ENCODE assay signal across 8 mouse cellular contexts in the genomic region with DNA sequence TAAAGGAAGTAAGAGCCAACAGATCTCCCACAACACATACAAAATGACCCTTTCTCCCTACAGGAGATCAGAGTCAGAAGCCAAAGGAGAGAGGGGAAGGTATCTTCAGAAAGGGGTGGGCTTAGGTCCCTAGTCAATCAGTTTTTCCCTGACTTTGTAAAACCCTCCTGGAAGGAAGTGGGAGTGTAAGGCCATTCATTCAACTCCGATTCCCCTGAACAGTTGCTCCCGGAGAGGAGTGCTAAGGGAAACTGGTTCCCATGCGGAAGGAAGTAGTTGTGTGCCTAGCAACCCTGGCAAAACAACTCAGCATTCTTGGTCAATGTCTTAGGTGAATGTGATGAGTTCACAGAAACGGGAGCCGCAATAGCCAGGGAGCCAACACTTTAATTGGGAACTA. TPM values are rescaled to one million over a fixed set of nuclear protein-coding genes. Genes with fewer than 3 reads are reported as not detected.
DNase-seq lines count a peak whose midpoint lies in the region; ATAC-seq lines count a peak whose summit lies in the region.

No protein-coding gene starts in this region.

- no peak for ATAC-seq in forebrain, embryonic 14.5 days
- no peak for ATAC-seq in hindbrain, embryonic 14.5 days (ENCODE audit: low FRiP score)
- ATAC-seq in lung, embryonic 16.5 days (ENCODE audit: low read depth) = no peak

- H3K27ac ChIP-seq in forebrain, embryonic 14.5 days (ENCODE audit: low read depth, low read length) = no peak overlapping the region
- peak overlapping the region; percentile 78 for H3K27ac ChIP-seq in hindbrain, embryonic 14.5 days
- H3K27ac ChIP-seq in lung, embryonic 16.5 days (ENCODE audit: low read length) = no peak overlapping the region

- no peaks in the 10 kb centered on the region for H3K9me3 ChIP-seq in forebrain, embryonic 14.5 days (replicated peaks; ENCODE audit: control insufficient read depth, low read length)
- H3K9me3 ChIP-seq in hindbrain, embryonic 14.5 days (ENCODE audit: control insufficient read depth, low read length) = no peaks in the 10 kb centered on the region
- H3K9me3 ChIP-seq in lung, embryonic 16.5 days (ENCODE audit: control insufficient read depth, low read length) = no peaks in the 10 kb centered on the region

- H3K4me1 ChIP-seq in forebrain, embryonic 14.5 days (ENCODE audit: control insufficient read depth, insufficient read depth, low read length) = peaks cover 9% of the 10 kb centered on the region
- peaks cover 19% of the 10 kb centered on the region for H3K4me1 ChIP-seq in hindbrain, embryonic 14.5 days (replicated peaks; ENCODE audit: control insufficient read depth, insufficient read depth, low read length)
- no peaks in the 10 kb centered on the region; the same call in 1 of the 2 replicates for H3K4me1 ChIP-seq in lung, embryonic 16.5 days (replicated peaks; ENCODE audit: control insufficient read depth, insufficient read depth, low read length)

- peak; percentile 39 for DNase-seq in cerebellum, adult 9-10 months
- DNase-seq in cerebellum, postnatal 36 days = no peak
- DNase-seq in forebrain, embryonic 14.5 days (ENCODE audit: low spot score) = peak; percentile 38
- DNase-seq in hindbrain, embryonic 14.5 days (ENCODE audit: low spot score) = peak; percentile 40
- DNase-seq in yolk sac, embryonic 10.5 days (ENCODE audit: low spot score) = peak; percentile 14
- DNase-seq in thymus, postnatal 0 days (ENCODE audit: low spot score) = no peak
- no peak for DNase-seq in cerebellum, adult 9-11 months

- 0 out of 2 replicates have a peak overlapping the region, but pooled peaks have one; percentile 77 for H3K9ac ChIP-seq in forebrain, embryonic 14.5 days (ENCODE audit: low read length)
- H3K9ac ChIP-seq in hindbrain, embryonic 14.5 days = peak overlapping the region; percentile 63
- H3K9ac ChIP-seq in lung, embryonic 16.5 days (ENCODE audit: low read length) = no peak overlapping the region

- peak overlapping the region; percentile 68 for H3K4me3 ChIP-seq in forebrain, embryonic 14.5 days (ENCODE audit: low read depth, low read length)
- H3K4me3 ChIP-seq in hindbrain, embryonic 14.5 days (replicated peaks; ENCODE audit: low read length) = peak overlapping the region; percentile 70
- H3K4me3 ChIP-seq in lung, embryonic 16.5 days (ENCODE audit: low read length) = peak overlapping the region; percentile 66

- peak overlapping the region; percentile 91 for H3K4me2 ChIP-seq in forebrain, embryonic 14.5 days (ENCODE audit: low read length)
- H3K4me2 ChIP-seq in hindbrain, embryonic 14.5 days (replicated peaks) = peak overlapping the region; percentile 83
- H3K4me2 ChIP-seq in lung, embryonic 16.5 days (ENCODE audit: low read depth, low read length) = peak overlapping the region; percentile 99

- no peaks in the 10 kb centered on the region for H3K36me3 ChIP-seq in forebrain, embryonic 14.5 days (ENCODE audit: control insufficient read depth, insufficient read depth, low read length)
- no peaks in the 10 kb centered on the region for H3K36me3 ChIP-seq in hindbrain, embryonic 14.5 days (replicated peaks; ENCODE audit: control insufficient read depth, insufficient read depth)
- no peaks in the 10 kb centered on the region for H3K36me3 ChIP-seq in lung, embryonic 16.5 days (ENCODE audit: control insufficient read depth, insufficient read depth, low read length)

- H3K27me3 ChIP-seq in forebrain, embryonic 14.5 days (replicated peaks; ENCODE audit: control insufficient read depth, insufficient read depth, low read length) = no peaks in the 10 kb centered on the region
- H3K27me3 ChIP-seq in hindbrain, embryonic 14.5 days (ENCODE audit: control insufficient read depth, insufficient read depth, low read length) = peaks cover 6% of the 10 kb centered on the region; the same call in 1 of the 2 replicates
- H3K27me3 ChIP-seq in lung, embryonic 16.5 days (ENCODE audit: control insufficient read depth, insufficient read depth, low read depth, low read length) = peaks cover 11% of the 10 kb centered on the region; the same call in 1 of the 2 replicates

- 22% methylated on average over 5 of the region's 5 CpGs for WGBS in forebrain, embryonic 14.5 days
- 14% methylated on average over 5 of the region's 5 CpGs for WGBS in hindbrain, embryonic 14.5 days
- 20% methylated on average over 5 of the region's 5 CpGs for WGBS in lung, embryonic 16.5 days

RNA-seq across cellular contexts. Expression of gene Rgs7bp, which starts 0.6 kb away (rescaled TPM):
- 2.0 and 3.7 TPM in 2 replicates for polyA plus RNA-seq in forebrain, embryonic 14.5 days (2014; fragmentation: Nextera tagmentation; extraction: Ambion mirVana)
- polyA plus RNA-seq in hindbrain, embryonic 14.5 days (2014; fragmentation: Nextera tagmentation; extraction: Ambion mirVana) = 7.0 and 8.2 TPM in 2 replicates
- 1.1 and 1.2 TPM in 2 replicates for polyA plus RNA-seq in lung, embryonic 16.5 days (2015; fragmentation: Nextera tagmentation; extraction: Ambion mirVana)
- 0.22 and 0.29 TPM in 2 replicates for polyA plus RNA-seq in thymus, postnatal 0 days (2015; fragmentation: Nextera tagmentation; extraction: Ambion mirVana)

RNA-seq across cellular contexts. Expression of gene 4933425L06Rik, which starts 26.5 kb away (rescaled TPM):
- not detected in 2 replicates for polyA plus RNA-seq in forebrain, embryonic 14.5 days (2014; fragmentation: Nextera tagmentation; extraction: Ambion mirVana)
- 0.09 TPM in 1 of 2 replicates, not detected in the other for polyA plus RNA-seq in hindbrain, embryonic 14.5 days (2014; fragmentation: Nextera tagmentation; extraction: Ambion mirVana)
- polyA plus RNA-seq in lung, embryonic 16.5 days (2015; fragmentation: Nextera tagmentation; extraction: Ambion mirVana) = not detected in 2 replicates
- not detected in 2 replicates for polyA plus RNA-seq in thymus, postnatal 0 days (2015; fragmentation: Nextera tagmentation; extraction: Ambion mirVana)

Comparison
In these comparisons a context has a peak if more than half of its experiments do, and no peak if none do; other contexts are left out.
1. DNase-seq: peak in cerebellum, adult 9-10 months (single experiment), forebrain, embryonic 14.5 days (single experiment), hindbrain, embryonic 14.5 days (single experiment) and yolk sac, embryonic 10.5 days (single experiment); none in cerebellum, postnatal 36 days (0 of 2), thymus, postnatal 0 days (single experiment) and cerebellum, adult 9-11 months (single experiment).
2. Peak in every context shown above with its lines, with median percentiles within 50 percentile points of each other: H3K4me2 ChIP-seq and H3K4me3 ChIP-seq.